In genomic region chr8:30732585-30733253, GRCm38 (mm10) we compare ENCODE assay signal across 20 mouse cellular contexts.
A peak's percentile ranks its signal among the peaks of the same experiment; 100 is the strongest.
DNase-seq lines count a peak whose midpoint lies in the region; ATAC-seq lines count a peak whose summit lies in the region.
"Had no signal": no experiment of that assay in that cellular context is flagged by ENCODE, and none has a peak within 500 bp of the region (broad histone marks: within the 10 kb centered on the region; RNA-seq: fewer than 3 reads in every experiment).

No protein-coding gene starts in this region.

- ATAC-seq in midbrain, embryonic 11.5 days (ENCODE audit: low FRiP score): peak; percentile 53
- ATAC-seq in midbrain, embryonic 12.5 days (ENCODE audit: low FRiP score, low read depth): peak; percentile 73
- no peak for ATAC-seq in monocyte, adult 5-6 weeks (replicated peaks; ENCODE audit: insufficient number of reproducible peaks, low FRiP score, low TSS enrichment, poor library complexity, severe bottlenecking)
- ATAC-seq: intestine, postnatal 0 days had no signal

- H3K36me3 ChIP-seq in midbrain, embryonic 11.5 days (ENCODE audit: control insufficient read depth, insufficient read depth, low read length): no peaks in the 10 kb centered on the region
- H3K36me3 ChIP-seq in midbrain, embryonic 10.5 days: no peaks in the 10 kb centered on the region
- no peaks in the 10 kb centered on the region for H3K36me3 ChIP-seq in midbrain, embryonic 12.5 days
- H3K36me3 ChIP-seq: embryonic facial prominence, embryonic 12.5 days; heart, embryonic 15.5 days; kidney, embryonic 15.5 days; liver, embryonic 15.5 days had no signal

- no peaks in the 10 kb centered on the region for H3K9me3 ChIP-seq in midbrain, embryonic 11.5 days (ENCODE audit: control insufficient read depth, low read length)
- no peaks in the 10 kb centered on the region for H3K9me3 ChIP-seq in midbrain, embryonic 10.5 days (replicated peaks)
- no peaks in the 10 kb centered on the region for H3K9me3 ChIP-seq in midbrain, embryonic 12.5 days
- H3K9me3 ChIP-seq: embryonic facial prominence, embryonic 12.5 days; heart, embryonic 15.5 days; kidney, embryonic 15.5 days; liver, embryonic 15.5 days had no signal

- DNase-seq in embryo, embryonic 10 days (ENCODE audit: low spot score): peak; percentile 4
- DNase-seq in embryo, embryonic 11 days: no peak
- DNase-seq in midbrain, embryonic 11.5 days (ENCODE audit: low spot score, missing footprints): no peak
- DNase-seq in midbrain, embryonic 10.5 days (ENCODE audit: low spot score): no peak
- no peak for DNase-seq in right cerebral cortex, postnatal 25 days
- DNase-seq in kidney, postnatal 36 days: no peak
- DNase-seq: adrenal gland, adult 2 months; cerebellum, adult 11 months; gastrocnemius, postnatal 36 days; heart, postnatal 4 days; thymus, postnatal 25 days had no signal

- H3K9ac ChIP-seq in midbrain, embryonic 11.5 days (ENCODE audit: low read length): no peak overlapping the region
- H3K9ac ChIP-seq in midbrain, embryonic 12.5 days (replicated peaks): no peak overlapping the region
- H3K9ac ChIP-seq: embryonic facial prominence, embryonic 12.5 days; heart, embryonic 15.5 days; kidney, embryonic 15.5 days; liver, embryonic 15.5 days had no signal

- no peaks in the 10 kb centered on the region for H3K4me1 ChIP-seq in midbrain, embryonic 11.5 days (ENCODE audit: control insufficient read depth, insufficient read depth, low read length)
- H3K4me1 ChIP-seq in midbrain, embryonic 10.5 days: peaks cover 6% of the 10 kb centered on the region
- H3K4me1 ChIP-seq in midbrain, embryonic 12.5 days: peaks cover 3% of the 10 kb centered on the region; the same call in 1 of the 2 replicates
- H3K4me1 ChIP-seq: embryonic facial prominence, embryonic 12.5 days; heart, embryonic 15.5 days; liver, embryonic 15.5 days had no signal

- H3K27me3 ChIP-seq in midbrain, embryonic 11.5 days (ENCODE audit: control insufficient read depth, insufficient read depth, low read length): no peaks in the 10 kb centered on the region
- H3K27me3 ChIP-seq in midbrain, embryonic 10.5 days (ENCODE audit: low read depth, poor library complexity, severe bottlenecking): no peaks in the 10 kb centered on the region
- H3K27me3 ChIP-seq in midbrain, embryonic 12.5 days: no peaks in the 10 kb centered on the region
- H3K27me3 ChIP-seq: embryonic facial prominence, embryonic 12.5 days; heart, embryonic 15.5 days; kidney, embryonic 15.5 days; liver, embryonic 15.5 days had no signal

- H3K4me2 ChIP-seq in midbrain, embryonic 11.5 days: no peak overlapping the region
- H3K4me2 ChIP-seq in midbrain, embryonic 12.5 days (replicated peaks): no peak overlapping the region
- H3K4me2 ChIP-seq: embryonic facial prominence, embryonic 12.5 days; heart, embryonic 15.5 days; kidney, embryonic 15.5 days; liver, embryonic 15.5 days had no signal

- no peak overlapping the region for H3K4me3 ChIP-seq in midbrain, embryonic 11.5 days (ENCODE audit: low read depth, low read length)
- H3K4me3 ChIP-seq in midbrain, embryonic 10.5 days: no peak overlapping the region
- no peak overlapping the region for H3K4me3 ChIP-seq in midbrain, embryonic 12.5 days
- H3K4me3 ChIP-seq: embryonic facial prominence, embryonic 12.5 days; erythroblast, embryonic 14.5 days; heart, embryonic 15.5 days; kidney, embryonic 15.5 days; liver, embryonic 15.5 days had no signal

- H3K27ac ChIP-seq in midbrain, embryonic 11.5 days (ENCODE audit: low read depth, low read length): no peak overlapping the region
- no peak overlapping the region for H3K27ac ChIP-seq in midbrain, embryonic 10.5 days (replicated peaks)
- H3K27ac ChIP-seq in midbrain, embryonic 12.5 days (replicated peaks): no peak overlapping the region
- H3K27ac ChIP-seq: embryonic facial prominence, embryonic 12.5 days; heart, embryonic 15.5 days; kidney, embryonic 15.5 days; liver, embryonic 15.5 days; macrophage had no signal

- 62% methylated on average over 11 of the region's 11 CpGs for WGBS in midbrain, embryonic 11.5 days
- 68% methylated on average over 11 of the region's 11 CpGs for WGBS in midbrain, embryonic 10.5 days
- 51% methylated on average over 11 of the region's 11 CpGs for WGBS in midbrain, embryonic 12.5 days
